Mouse (Mus musculus) embryo, embryonic 10 days (tissue): ENCODE measurements at regions not wholly inside any gene's neighbourhood (a gene's known extent, or its start where the extent isn't known, plus 50 kb on each side); places are given as distances from the start of the nearest gene placed in this dataset.
A peak's percentile ranks its signal among the peaks of the same experiment; 100 is the strongest.
"Not testable (repeated sequence)": the region's sequence is repeated elsewhere in the genome, so short reads cannot be mapped to it uniquely, and the experiment has no call there.

ENCODE experiments used
- DNase-seq: peaks from one replicate; pipeline ENCODE4 v3.0.0-alpha.2; 2015; ENCODE audit warnings: low spot score

GRCm38 (mm10) chr2:114454901-114455300 is 199.9 kb downstream of the Dph6 start:
- peak; percentile 26 for DNase-seq

GRCm38 (mm10) chr2:114450185-114450584 is 204.6 kb downstream of the Dph6 start:
- DNase-seq, result no peak

- peak; percentile 25 for DNase-seq
Observed at GRCm38 (mm10) chr2:114443801-114444200, 211.0 kb downstream of the Dph6 start.

- peak; percentile 61 for DNase-seq
Observed at GRCm38 (mm10) chr2:114440943-114441342, 213.8 kb downstream of the Dph6 start.

GRCm38 (mm10) chr2:114439668-114440067 is 215.1 kb downstream of the Dph6 start:
- DNase-seq, result peak; percentile 67

GRCm38 (mm10) chr2:114438048-114438447 is 216.7 kb downstream of the Dph6 start:
- no peak for DNase-seq

GRCm38 (mm10) chr2:114427426-114428157 is 226.3 kb upstream of the Zfp770 start:
- DNase-seq, result no peak

GRCm38 (mm10) chr2:114419346-114419745 is 218.1 kb upstream of the Zfp770 start:
- DNase-seq, result no peak

GRCm38 (mm10) chr2:114413013-114413412 is 211.7 kb upstream of the Zfp770 start:
- DNase-seq, result no peak

GRCm38 (mm10) chr2:114411940-114412715 is 210.9 kb upstream of the Zfp770 start:
- no peak for DNase-seq

- no peak for DNase-seq
Observed at GRCm38 (mm10) chr2:114410717-114411116, 209.4 kb upstream of the Zfp770 start.

- no peak for DNase-seq
Observed at GRCm38 (mm10) chr2:114409542-114409941, 208.3 kb upstream of the Zfp770 start.

- DNase-seq, result no peak
Observed at GRCm38 (mm10) chr2:114407408-114407807, 206.1 kb upstream of the Zfp770 start.

- peak; percentile 35 for DNase-seq
Observed at GRCm38 (mm10) chr2:114384566-114384965, 183.3 kb upstream of the Zfp770 start.

- DNase-seq, result no peak
Observed at GRCm38 (mm10) chr2:114378844-114379533, 177.7 kb upstream of the Zfp770 start.

GRCm38 (mm10) chr2:114373476-114373875 is 172.2 kb upstream of the Zfp770 start:
- no peak for DNase-seq

- DNase-seq, result not testable (repeated sequence)
Observed at GRCm38 (mm10) chr2:114353876-114354275, 152.6 kb upstream of the Zfp770 start.

- no peak for DNase-seq
Observed at GRCm38 (mm10) chr2:114340578-114341293, 139.5 kb upstream of the Zfp770 start.

- no peak for DNase-seq
Observed at GRCm38 (mm10) chr2:114301746-114302145, 100.5 kb upstream of the Zfp770 start.

- no peak for DNase-seq
Observed at GRCm38 (mm10) chr2:114295110-114295509, 93.8 kb upstream of the Zfp770 start.

- DNase-seq, result no peak
Observed at GRCm38 (mm10) chr2:114291387-114291786, 90.1 kb upstream of the Zfp770 start.

- no peak for DNase-seq
Observed at GRCm38 (mm10) chr2:114275536-114275935, 74.3 kb upstream of the Zfp770 start.
